Mouse (Mus musculus): ENCODE measurements around the gene Olfr1371. TPM values are rescaled to one million over a fixed set of nuclear protein-coding genes. Genes with fewer than 3 reads are reported as not detected.

Olfr1371 gene
- total RNA-seq, 1 experiment = not detected

- Histone ChIP-seq H3K4me3 (ENCODE audit: insufficient read depth in 1 of 2, low read depth in 1 of 2, low read length in 2 of 2, poor library complexity in 1 of 2, severe bottlenecking in 1 of 2) (no peak overlapping the region), H3K9ac (ENCODE audit: insufficient read depth, low read depth, low read length, poor library complexity, severe bottlenecking) (no peak overlapping the region), H3K27ac (ENCODE audit: insufficient read depth, low read depth, low read length, poor library complexity, severe bottlenecking) (no peak overlapping the region; the same call in 1 of the 2 replicates), H3K36me3 (ENCODE audit: control insufficient read depth, insufficient read depth, low read length, poor library complexity, severe bottlenecking) (no peaks in the 10 kb centered on the region), H3K4me1 (ENCODE audit: control insufficient read depth in 2 of 2, insufficient read depth in 2 of 2, low read length in 2 of 2, poor library complexity in 1 of 2) (peaks cover 9 to 14% of the 10 kb centered on the region in 2 experiments; a peak in 2 of 4 replicates), H3K9me3 (ENCODE audit: control insufficient read depth, insufficient read depth, low read depth, low read length) (no peaks in the 10 kb centered on the region)
- TF ChIP-seq CHD2 (IDR thresholded peaks at IDR 0.05; ENCODE audit: low read depth, low read length) (no peak), ZC3H11A (IDR thresholded peaks at IDR 0.05; ENCODE audit: borderline replicate concordance, low read depth, low read length) (no peak)
- in situ Hi-C loops (cut with MboI; ENCODE audit: low sequenced_read_pairs in 2 of 2, unreplicated experiment in 2 of 2) = no loop called here
- no peak for DNase-seq (ENCODE audit: low read depth, low spot score)
Observed at GRCm38 (mm10) chr11:52228722-52229448, 15.1 kb upstream of the Olfr1371 start.

DNA sequence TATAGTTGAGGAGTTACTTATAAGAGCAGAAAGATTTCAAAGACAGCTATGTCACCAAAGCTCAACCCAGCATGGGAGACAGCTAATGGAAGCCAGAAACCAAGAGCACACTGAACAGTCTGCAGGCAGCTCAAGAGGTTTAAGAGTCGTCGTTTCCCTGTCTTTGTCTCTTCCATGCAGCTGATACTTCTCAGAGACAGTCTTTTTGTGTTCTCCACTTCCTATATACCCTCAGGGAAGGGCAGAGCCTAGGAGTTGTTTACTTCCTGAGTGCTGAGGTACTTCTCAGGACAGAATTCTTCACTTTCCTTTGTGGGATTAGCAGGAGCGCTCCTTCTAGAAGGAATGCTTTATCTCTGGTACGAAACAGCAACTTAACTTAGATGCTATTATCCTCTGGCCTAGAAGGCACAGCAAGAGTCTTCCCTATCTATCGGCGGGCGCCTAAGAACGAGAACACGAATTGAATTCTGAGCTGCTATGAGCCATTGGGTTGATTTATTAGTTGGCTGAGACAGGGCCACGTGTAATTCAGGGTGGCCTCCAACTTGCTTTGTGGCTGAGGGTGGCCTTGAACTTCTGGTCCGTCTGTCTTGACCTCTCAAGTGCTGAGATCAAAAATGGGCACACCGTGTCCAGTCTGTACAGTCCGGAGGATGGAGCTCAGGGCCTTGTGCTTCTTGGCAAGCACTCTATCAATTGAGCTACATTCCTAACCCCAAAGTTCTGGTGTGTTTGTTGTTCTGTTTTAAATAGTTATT, 13.9 kb upstream of the Olfr1371 start:
- in situ Hi-C loops (cut with MboI; ENCODE audit: low sequenced_read_pairs in 2 of 2, unreplicated experiment in 2 of 2) = no loop called here
- Histone ChIP-seq H3K9me3 (ENCODE audit: control insufficient read depth, insufficient read depth, low read depth, low read length) (no peaks in the 10 kb centered on the region), H3K36me3 (ENCODE audit: control insufficient read depth, insufficient read depth, low read length, poor library complexity, severe bottlenecking) (no peaks in the 10 kb centered on the region), H3K9ac (ENCODE audit: insufficient read depth, low read depth, low read length, poor library complexity, severe bottlenecking) (peak overlapping the region; percentile 32), H3K27ac (ENCODE audit: insufficient read depth, low read depth, low read length, poor library complexity, severe bottlenecking) (peak overlapping the region; percentile 88), H3K4me3 (ENCODE audit: insufficient read depth in 1 of 2, low read depth in 1 of 2, low read length in 2 of 2, poor library complexity in 1 of 2, severe bottlenecking in 1 of 2) (no peak overlapping the region), H3K4me1 (ENCODE audit: control insufficient read depth in 2 of 2, insufficient read depth in 2 of 2, low read length in 2 of 2, poor library complexity in 1 of 2) (peaks cover 9 to 16% of the 10 kb centered on the region in 2 experiments; a peak in 2 of 4 replicates)
- DNase-seq (ENCODE audit: low read depth, low spot score) = peak; percentile 76
- TF ChIP-seq CHD2 (IDR thresholded peaks at IDR 0.05; ENCODE audit: low read depth, low read length) (peak; percentile 53; the same call in 1 of the 2 replicates), ZC3H11A (IDR thresholded peaks at IDR 0.05; ENCODE audit: borderline replicate concordance, low read depth, low read length) (no peak)

GRCm38 (mm10) chr11:52227053-52227452, 13.3 kb upstream of the Olfr1371 start:
- no peak overlapping the region for H3K4me3 ChIP-seq (ENCODE audit: insufficient read depth in 1 of 2, low read depth in 1 of 2, low read length in 2 of 2, poor library complexity in 1 of 2, severe bottlenecking in 1 of 2)
- TF ChIP-seq CHD2 (IDR thresholded peaks at IDR 0.05; ENCODE audit: low read depth, low read length) (no peak), HCFC1 (IDR thresholded peaks at IDR 0.05; ENCODE audit: borderline replicate concordance, insufficient read depth, low read length) (no peak), ZC3H11A (IDR thresholded peaks at IDR 0.05; ENCODE audit: borderline replicate concordance, low read depth, low read length) (no peak), MAFK (IDR thresholded peaks at IDR 0.05; ENCODE audit: insufficient read depth, low read depth, low read length) (no peak), ZNF384 (IDR thresholded peaks at IDR 0.05; ENCODE audit: low read depth, low read length) (no peak)
- peak overlapping the region; percentile 88 for H3K27ac ChIP-seq (ENCODE audit: insufficient read depth, low read depth, low read length, poor library complexity, severe bottlenecking)
- no peaks in the 10 kb centered on the region for H3K36me3 ChIP-seq (ENCODE audit: control insufficient read depth, insufficient read depth, low read length, poor library complexity, severe bottlenecking)
- no peaks in the 10 kb centered on the region for H3K9me3 ChIP-seq (ENCODE audit: control insufficient read depth, insufficient read depth, low read depth, low read length)
- peaks cover 9 to 16% of the 10 kb centered on the region in 2 experiments; a peak in 2 of 4 replicates for H3K4me1 ChIP-seq (ENCODE audit: control insufficient read depth in 2 of 2, insufficient read depth in 2 of 2, low read length in 2 of 2, poor library complexity in 1 of 2)
- in situ Hi-C loops (cut with MboI; ENCODE audit: low sequenced_read_pairs in 2 of 2, unreplicated experiment in 2 of 2) = no loop called here
- peak overlapping the region; percentile 20; the same call in 1 of the 2 replicates for H3K9ac ChIP-seq (ENCODE audit: insufficient read depth, low read depth, low read length, poor library complexity, severe bottlenecking)
- no peak for DNase-seq (ENCODE audit: low read depth, low spot score)

DNA sequence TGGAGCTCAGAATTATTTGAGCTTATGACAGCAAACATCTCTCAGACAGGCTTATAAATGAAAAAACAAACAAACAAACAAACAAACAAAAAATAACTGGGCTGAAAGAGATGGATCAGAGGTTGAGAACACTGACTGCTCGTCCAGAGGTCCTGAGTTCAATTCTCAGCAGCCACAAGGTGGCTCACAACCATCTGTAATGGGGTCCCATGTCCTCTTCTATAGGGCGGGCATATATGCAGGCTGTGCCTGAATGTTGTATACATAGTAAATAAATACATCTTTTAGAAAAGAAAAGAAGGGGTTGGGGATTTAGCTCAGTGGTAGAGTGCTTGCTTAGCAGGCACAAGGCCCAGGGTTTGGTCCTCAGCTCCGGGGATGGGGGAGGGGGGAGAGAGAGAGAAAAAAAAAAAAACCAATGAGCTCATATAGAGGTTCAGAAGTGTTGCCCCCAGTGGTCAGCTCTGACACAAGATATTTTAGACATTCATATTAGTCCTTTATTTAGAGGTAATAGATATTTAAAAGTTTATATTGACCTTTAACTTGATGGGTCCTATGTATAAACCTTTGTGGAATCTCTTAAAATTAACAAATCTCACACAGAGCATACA, 12.3 kb upstream of the Olfr1371 start:
- peak overlapping the region; percentile 88; the same call in 1 of the 2 replicates for H3K27ac ChIP-seq (ENCODE audit: insufficient read depth, low read depth, low read length, poor library complexity, severe bottlenecking)
- no peaks in the 10 kb centered on the region for H3K36me3 ChIP-seq (ENCODE audit: control insufficient read depth, insufficient read depth, low read length, poor library complexity, severe bottlenecking)
- peak; percentile 90 for TF ChIP-seq ZNF384 (IDR thresholded peaks at IDR 0.05; ENCODE audit: low read depth, low read length)
- no peak for TF ChIP-seq HCFC1 (IDR thresholded peaks at IDR 0.05; ENCODE audit: borderline replicate concordance, insufficient read depth, low read length)
- in situ Hi-C loops (cut with MboI; ENCODE audit: low sequenced_read_pairs in 2 of 2, unreplicated experiment in 2 of 2) = no loop called here
- no peak for DNase-seq (ENCODE audit: low read depth, low spot score)
- H3K9me3 ChIP-seq (ENCODE audit: control insufficient read depth, insufficient read depth, low read depth, low read length) = no peaks in the 10 kb centered on the region
- H3K9ac ChIP-seq (ENCODE audit: insufficient read depth, low read depth, low read length, poor library complexity, severe bottlenecking) = no peak overlapping the region
- peaks cover 9 to 16% of the 10 kb centered on the region in 2 experiments; a peak in 2 of 4 replicates for H3K4me1 ChIP-seq (ENCODE audit: control insufficient read depth in 2 of 2, insufficient read depth in 2 of 2, low read length in 2 of 2, poor library complexity in 1 of 2)
- no peak overlapping the region for H3K4me3 ChIP-seq (ENCODE audit: insufficient read depth in 1 of 2, low read depth in 1 of 2, low read length in 2 of 2, poor library complexity in 1 of 2, severe bottlenecking in 1 of 2)
